Mouse (Mus musculus): ENCODE results near the gene Gm13285.
"Not testable (repeated sequence)": the region's sequence is repeated elsewhere in the genome, so short reads cannot be mapped to it uniquely, and the experiment has no call there.

The Gm13285 gene

DNA sequence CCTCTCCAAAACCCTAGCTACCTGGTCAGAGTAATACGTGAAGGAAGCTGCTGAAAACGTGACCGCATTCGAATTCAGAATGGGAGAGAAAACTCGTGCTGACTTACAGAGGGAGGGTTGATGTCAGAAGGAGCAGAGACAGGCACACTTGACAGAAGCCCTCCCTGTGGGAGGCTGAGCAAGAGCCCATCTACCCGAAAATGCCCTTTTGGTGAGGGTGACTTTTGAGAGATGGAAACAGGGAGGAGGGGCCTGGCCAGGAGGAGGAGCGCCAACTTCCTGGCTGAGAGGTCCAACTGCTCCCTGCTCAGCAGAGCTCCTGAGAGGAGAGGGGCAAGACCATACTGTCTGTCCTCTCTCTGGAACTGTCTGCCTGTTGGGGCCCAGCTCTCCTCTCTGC lies at the start of gene Gm13285:
Gene Gm13285 (plus strand): TSS at position 301 of the 400 bp plus-strand sequence.
- not testable (repeated sequence) for DNase-seq (ENCODE audit: low read depth in 1 of 2, low spot score in 2 of 2)

DNA sequence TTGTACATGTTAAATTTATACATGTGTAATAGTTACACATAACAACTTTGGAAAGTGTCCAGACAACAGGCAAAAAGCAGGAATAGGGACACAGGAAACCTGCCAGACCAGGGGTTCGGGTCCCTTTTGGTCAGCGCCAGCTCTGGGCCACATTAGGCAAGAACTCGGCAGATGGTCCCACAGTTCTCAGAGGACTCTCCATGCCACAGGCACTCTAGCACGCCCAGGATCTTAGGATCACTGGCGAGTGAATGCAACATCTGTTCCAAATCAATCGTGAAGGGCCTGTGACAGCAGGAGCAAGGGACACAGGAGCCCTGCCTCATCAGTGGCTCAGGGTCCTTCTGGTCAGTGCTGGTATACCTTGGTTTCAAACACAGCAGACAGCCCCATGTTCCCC lies 49.5 kb upstream of the Gm13285 start:
- DNase-seq (ENCODE audit: low read depth in 1 of 2, low spot score in 2 of 2) = no peak

DNA sequence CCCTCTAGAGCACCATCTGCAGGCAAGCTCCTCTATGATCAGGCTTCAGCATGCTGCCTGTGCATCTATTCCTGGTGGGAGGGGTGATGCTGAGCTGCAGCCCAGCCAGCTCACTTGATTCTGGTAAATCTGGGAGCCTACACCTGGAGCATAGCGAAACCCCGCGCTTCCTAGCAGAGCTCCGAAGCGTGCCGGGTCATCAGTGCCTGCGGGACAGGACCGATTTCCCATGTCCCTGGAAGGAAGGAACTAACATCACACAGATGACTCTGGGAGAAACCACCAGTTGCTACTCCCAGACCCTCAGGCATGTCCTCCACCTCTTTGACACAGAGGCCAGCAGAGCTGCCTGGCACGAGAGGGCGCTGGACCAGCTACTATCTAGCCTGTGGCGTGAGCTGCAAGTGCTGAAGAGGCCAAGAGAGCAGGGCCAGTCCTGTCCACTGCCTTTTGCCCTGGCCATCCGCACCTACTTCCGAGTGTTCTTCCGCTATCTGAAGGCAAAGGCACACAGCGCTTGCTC lies 44.6 kb upstream of the Gm13285 start, which contains the start of gene Gm13271:
Gene Gm13271 (plus strand): TSS at position 51 of the 523 bp plus-strand sequence.
- peak in 1 of 2 experiments; percentile 76 for DNase-seq (ENCODE audit: low read depth in 1 of 2, low spot score in 2 of 2)

DNA sequence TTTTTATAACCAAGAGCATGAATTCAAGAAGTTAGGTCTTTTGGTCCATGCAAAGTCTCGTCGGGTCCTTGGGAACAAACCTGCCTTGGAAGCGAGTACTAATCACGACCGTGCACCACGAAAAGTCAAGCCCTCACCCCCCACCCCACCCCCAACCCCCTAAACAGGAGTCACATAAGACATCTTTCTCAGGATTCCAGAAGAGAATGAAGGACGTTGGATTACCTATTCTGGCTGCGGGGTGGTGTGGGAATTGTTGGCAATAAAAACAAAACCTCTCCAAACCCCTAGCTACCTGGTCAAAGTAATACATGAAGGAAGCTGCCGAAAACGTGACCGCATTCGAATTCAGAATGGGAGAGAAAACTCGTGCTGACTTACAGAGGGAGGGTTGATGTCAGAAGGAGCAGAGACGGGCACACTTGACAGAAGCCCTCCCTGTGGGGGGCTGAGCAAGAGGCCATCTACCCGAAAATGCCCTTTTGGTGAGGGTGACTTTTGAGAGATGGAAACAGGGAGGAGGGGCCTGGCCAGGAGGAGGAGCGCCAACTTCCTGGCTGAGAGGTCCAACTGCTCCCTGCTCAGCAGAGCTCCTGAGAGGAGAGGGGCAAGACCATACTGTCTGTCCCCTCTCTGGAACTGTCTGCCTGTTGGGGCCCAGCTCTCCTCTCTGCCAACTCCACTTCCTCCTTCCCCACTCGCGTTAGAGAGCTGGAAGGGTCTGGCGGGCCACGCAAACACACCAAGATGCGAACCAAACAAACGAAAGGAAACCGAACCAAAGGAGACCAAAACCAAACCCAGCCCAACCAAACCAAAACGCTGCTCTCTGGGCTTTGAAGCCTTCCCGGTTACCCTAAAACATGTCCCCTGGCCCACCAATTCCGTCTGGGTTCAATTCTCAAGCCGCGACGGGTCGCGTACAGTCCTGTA lies 42.6 kb upstream of the Gm13285 start:
- DNase-seq (ENCODE audit: low read depth in 1 of 2, low spot score in 2 of 2) = not testable (repeated sequence)

DNA sequence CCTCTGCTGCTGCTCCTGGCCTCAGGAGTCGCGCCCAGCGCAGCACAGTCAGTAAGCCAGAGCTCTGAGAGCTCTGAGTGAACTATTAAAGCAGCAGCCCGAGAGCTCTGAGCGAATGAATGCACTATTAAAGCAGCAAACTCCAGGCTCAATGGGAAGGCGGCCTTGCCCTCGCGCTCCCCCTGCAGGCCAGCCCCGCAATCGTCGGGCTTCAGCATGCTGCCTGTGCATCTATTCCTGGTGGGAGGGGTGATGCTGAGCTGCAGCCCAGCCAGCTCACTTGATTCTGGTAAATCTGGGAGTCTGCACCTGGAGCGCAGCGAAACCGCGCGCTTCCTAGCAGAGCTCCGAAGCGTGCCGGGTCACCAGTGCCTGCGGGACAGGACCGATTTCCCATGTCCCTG lies 41.8 kb upstream of the Gm13285 start:
- DNase-seq (ENCODE audit: low read depth in 1 of 2, low spot score in 2 of 2) = peak; percentile 85 to 95

DNA sequence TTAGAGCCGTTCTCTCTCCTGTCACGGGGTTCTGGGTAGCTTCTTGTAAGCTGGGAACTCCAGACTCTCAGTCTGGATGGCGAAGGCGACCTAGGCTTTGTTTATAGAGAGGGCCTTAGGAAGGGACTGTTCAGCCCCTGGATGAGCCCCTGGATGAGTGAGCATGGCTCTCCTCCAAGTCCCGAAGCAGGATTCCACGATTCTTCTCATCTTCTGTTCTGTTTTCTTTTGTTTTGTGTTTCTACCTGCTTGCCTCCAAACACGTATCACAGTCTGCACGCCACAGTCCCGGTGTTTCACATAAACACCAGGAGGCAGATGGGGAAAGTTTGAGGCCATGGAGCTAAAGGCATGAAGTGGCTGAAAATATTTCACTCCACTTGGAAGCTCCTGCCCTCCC lies 40.7 kb upstream of the Gm13285 start:
- DNase-seq (ENCODE audit: low read depth in 1 of 2, low spot score in 2 of 2) = not testable (repeated sequence)

DNA sequence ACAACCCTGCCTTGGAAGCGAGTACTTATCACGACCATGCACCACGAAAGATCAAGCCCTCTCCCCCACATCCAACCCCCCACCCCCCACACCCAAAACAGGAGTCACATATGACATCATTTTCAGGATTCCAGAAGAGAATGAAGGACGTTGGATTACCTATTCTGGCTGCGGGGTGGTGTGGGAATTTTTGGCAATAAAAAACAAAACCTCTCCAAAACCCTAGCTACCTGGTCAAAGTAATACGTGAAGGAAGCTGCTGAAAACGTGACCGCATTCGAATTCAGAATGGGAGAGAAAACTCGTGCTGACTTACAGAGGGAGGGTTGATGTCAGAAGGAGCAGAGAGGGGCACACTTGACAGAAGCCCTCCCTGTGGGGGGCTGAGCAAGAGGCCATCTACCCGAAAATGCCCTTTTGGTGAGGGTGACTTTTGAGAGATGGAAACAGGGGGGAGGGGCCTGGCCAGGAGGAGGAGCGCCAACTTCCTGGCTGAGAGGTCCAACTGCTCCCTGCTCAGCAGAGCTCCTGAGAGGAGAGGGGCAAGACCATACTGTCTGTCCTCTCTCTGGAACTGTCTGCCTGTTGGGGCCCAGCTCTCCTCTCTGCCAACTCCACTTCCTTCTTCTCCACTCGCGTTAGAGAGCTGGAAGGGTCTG lies 39.7 kb upstream of the Gm13285 start, which contains the start of gene Gm13283:
Gene Gm13283 (plus strand): TSS at position 510 of the 659 bp plus-strand sequence.
- not testable (repeated sequence) for DNase-seq (ENCODE audit: low read depth in 1 of 2, low spot score in 2 of 2)

DNA sequence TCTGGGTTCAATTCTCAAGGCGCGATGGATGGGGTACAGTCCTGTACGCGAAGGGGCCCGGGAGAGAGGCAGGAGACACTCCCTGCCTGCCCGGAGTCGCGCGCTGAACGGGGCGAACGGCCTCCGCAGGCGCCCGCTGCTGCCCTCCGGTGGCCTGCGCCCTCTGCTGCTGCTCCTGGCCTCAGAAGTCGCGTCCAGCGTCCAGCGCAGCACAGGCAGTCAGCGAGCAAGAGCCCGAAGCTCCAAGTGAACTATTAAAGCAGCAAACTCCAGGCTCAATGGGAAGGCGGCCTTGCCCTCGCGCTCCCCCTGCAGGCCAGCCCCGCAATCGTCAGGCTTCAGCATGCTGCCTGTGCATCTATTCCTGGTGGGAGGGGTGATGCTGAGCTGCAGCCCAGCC lies 39.0 kb upstream of the Gm13285 start:
- peak; percentile 63 to 64 for DNase-seq (ENCODE audit: low read depth in 1 of 2, low spot score in 2 of 2)

DNA sequence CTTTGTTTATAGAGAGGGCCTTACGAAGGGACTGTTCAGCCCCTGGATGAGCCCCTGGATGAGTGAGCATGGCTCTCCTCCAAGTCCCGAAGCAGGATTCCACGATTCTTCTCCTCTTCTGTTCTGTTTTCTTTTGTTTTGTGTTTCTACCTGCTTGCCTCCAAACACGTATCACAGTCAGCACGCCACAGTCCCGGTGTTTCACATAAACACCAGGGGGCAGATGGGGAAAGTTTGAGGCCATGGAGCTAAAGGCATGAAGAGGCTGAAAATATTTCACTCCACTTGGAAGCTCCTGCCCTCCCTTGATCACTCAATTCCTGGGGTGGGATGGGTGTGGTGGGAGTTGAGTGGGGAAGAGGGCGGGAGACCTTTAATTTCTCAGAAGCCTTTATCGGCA lies 37.7 kb upstream of the Gm13285 start:
- DNase-seq (ENCODE audit: low read depth in 1 of 2, low spot score in 2 of 2) = peak; percentile 67 to 70

DNA sequence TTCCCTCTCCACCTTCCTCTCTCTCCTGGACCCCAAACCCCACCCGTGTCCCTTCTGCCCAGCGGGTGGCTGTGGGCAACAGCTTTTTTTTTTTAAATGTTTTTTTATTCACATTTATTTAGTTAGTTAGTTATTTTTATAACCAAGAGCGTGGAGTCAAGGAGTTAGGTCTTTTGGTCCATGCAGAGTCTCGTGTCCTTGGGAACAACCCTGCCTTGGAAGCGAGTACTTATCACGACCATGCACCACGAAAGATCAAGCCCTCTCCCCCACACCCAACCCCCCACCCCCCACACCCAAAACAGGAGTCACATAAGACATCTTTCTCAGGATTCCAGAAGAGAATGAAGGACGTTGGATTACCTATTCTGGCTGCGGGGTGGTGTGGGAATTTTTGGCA lies 37.1 kb upstream of the Gm13285 start:
- DNase-seq (ENCODE audit: low read depth in 1 of 2, low spot score in 2 of 2) = not testable (repeated sequence)

DNA sequence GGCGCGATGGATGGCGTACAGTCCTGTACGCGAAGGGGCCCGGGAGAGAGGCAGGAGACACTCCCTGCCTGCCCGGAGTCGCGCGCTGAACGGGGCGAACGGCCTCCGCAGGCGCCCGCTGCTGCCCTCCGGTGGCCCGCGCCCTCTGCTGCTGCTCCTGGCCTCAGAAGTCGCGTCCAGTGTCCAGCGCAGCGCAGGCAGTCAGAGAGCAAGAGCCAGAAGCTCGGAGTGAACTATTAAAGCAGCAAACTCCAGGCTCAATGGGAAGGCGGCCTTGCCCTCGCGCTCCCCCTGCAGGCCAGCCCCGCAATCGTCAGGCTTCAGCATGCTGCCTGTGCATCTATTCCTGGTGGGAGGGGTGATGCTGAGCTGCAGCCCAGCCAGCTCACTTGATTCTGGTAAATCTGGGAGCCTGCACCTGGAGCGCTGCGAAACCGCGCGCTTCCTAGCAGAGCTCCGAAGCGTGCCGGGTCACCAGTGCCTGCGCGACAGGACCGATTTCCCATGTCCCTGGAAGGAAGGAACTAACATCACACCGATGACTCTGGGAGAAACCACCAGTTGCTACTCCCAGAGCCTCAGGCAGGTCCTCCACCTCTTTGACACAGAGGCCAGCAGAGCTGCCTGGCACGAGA lies 36.0 kb upstream of the Gm13285 start:
- DNase-seq (ENCODE audit: low read depth in 1 of 2, low spot score in 2 of 2) = peak in 1 of 2 experiments; percentile 45

DNA sequence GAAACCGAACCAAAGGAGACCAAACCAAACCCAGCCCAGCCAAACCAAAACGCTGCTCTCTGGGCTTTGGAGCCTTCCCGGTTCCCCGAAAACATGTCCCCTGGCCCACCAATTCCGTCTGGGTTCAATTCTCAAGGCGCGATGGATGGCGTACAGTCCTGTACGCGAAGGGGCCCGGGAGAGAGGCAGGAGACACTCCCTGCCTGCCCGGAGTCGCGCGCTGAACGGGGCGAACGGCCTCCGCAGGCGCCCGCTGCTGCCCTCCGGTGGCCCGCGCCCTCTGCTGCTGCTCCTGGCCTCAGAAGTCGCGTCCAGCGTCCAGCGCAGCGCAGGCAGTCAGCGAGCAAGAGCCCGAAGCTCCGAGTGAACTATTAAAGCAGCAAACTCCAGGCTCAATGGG lies 25.9 kb upstream of the Gm13285 start, which contains the start of gene Gm13290:
Gene Gm13290 (plus strand): TSS at position 301 of the 400 bp plus-strand sequence.
- not testable (repeated sequence) for DNase-seq (ENCODE audit: low read depth in 1 of 2, low spot score in 2 of 2)

DNA sequence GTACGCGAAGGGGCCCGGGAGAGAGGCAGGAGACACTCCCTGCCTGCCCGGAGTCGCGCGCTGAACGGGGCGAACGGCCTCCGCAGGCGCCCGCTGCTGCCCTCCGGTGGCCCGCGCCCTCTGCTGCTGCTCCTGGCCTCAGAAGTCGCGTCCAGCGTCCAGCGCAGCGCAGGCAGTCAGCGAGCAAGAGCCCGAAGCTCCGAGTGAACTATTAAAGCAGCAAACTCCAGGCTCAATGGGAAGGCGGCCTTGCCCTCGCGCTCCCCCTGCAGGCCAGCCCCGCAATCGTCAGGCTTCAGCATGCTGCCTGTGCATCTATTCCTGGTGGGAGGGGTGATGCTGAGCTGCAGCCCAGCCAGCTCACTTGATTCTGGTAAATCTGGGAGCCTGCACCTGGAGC lies 22.8 kb upstream of the Gm13285 start, which contains the start of gene Gm13289:
Gene Gm13289 (plus strand): TSS at position 301 of the 400 bp plus-strand sequence.
- DNase-seq (ENCODE audit: low read depth in 1 of 2, low spot score in 2 of 2) = not testable (repeated sequence)

DNA sequence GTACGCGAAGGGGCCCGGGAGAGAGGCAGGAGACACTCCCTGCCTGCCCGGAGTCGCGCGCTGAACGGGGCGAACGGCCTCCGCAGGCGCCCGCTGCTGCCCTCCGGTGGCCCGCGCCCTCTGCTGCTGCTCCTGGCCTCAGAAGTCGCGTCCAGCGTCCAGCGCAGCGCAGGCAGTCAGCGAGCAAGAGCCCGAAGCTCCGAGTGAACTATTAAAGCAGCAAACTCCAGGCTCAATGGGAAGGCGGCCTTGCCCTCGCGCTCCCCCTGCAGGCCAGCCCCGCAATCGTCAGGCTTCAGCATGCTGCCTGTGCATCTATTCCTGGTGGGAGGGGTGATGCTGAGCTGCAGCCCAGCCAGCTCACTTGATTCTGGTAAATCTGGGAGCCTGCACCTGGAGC lies 19.9 kb upstream of the Gm13285 start, which contains the start of gene Gm13272:
Gene Gm13272 (plus strand): TSS at position 301 of the 400 bp plus-strand sequence.
- not testable (repeated sequence) for DNase-seq (ENCODE audit: low read depth in 1 of 2, low spot score in 2 of 2)

DNA sequence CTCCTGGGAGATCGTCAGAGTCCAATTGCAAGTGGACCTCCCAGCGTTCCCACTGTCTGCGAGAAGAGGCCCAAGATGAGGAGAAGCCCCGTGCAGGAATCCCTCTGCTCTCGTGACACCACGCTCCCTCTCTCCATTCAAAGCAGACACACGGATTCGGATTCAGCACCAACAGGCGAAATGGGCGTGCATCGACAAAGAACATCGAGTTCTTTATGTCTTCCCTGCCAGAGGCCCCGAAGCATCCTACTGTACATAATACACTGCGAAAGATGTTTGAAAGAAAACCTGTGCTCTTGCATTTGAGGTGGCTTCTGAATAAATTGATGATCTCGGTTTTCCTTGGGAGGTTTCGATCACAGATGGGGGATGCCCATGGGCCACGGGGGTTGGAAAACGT lies 19.1 kb upstream of the Gm13285 start:
- DNase-seq (ENCODE audit: low read depth in 1 of 2, low spot score in 2 of 2) = not testable (repeated sequence)

DNA sequence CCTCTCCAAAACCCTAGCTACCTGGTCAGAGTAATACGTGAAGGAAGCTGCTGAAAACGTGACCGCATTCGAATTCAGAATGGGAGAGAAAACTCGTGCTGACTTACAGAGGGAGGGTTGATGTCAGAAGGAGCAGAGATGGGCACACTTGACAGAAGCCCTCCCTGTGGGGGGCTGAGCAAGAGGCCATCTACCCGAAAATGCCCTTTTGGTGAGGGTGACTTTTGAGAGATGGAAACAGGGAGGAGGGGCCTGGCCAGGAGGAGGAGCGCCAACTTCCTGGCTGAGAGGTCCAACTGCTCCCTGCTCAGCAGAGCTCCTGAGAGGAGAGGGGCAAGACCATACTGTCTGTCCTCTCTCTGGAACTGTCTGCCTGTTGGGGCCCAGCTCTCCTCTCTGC lies 17.6 kb upstream of the Gm13285 start, which contains the start of gene Ifnz:
Gene Ifnz (plus strand): TSS at position 301 of the 400 bp plus-strand sequence.
- DNase-seq (ENCODE audit: low read depth in 1 of 2, low spot score in 2 of 2) = not testable (repeated sequence)

DNA sequence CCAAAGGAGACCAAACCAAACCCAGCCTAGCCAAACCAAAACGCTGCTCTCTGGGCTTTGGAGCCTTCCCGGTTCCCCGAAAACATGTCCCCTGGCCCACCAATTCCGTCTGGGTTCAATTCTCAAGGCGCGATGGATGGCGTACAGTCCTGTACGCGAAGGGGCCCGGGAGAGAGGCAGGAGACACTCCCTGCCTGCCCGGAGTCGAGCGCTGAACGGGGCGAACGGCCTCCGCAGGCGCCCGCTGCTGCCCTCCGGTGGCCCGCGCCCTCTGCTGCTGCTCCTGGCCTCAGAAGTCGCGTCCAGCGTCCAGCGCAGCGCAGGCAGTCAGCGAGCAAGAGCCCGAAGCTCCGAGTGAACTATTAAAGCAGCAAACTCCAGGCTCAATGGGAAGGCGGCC lies 17.1 kb upstream of the Gm13285 start:
- peak in 1 of 2 experiments; percentile 4 for DNase-seq (ENCODE audit: low read depth in 1 of 2, low spot score in 2 of 2)

DNA sequence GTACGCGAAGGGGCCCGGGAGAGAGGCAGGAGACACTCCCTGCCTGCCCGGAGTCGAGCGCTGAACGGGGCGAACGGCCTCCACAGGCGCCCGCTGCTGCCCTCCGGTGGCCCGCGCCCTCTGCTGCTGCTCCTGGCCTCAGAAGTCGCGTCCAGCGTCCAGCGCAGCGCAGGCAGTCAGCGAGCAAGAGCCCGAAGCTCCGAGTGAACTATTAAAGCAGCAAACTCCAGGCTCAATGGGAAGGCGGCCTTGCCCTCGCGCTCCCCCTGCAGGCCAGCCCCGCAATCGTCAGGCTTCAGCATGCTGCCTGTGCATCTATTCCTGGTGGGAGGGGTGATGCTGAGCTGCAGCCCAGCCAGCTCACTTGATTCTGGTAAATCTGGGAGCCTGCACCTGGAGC lies 14.1 kb upstream of the Gm13285 start, which contains the start of gene Gm13276:
Gene Gm13276 (plus strand): TSS at position 301 of the 400 bp plus-strand sequence.
- not testable (repeated sequence) for DNase-seq (ENCODE audit: low read depth in 1 of 2, low spot score in 2 of 2)

DNA sequence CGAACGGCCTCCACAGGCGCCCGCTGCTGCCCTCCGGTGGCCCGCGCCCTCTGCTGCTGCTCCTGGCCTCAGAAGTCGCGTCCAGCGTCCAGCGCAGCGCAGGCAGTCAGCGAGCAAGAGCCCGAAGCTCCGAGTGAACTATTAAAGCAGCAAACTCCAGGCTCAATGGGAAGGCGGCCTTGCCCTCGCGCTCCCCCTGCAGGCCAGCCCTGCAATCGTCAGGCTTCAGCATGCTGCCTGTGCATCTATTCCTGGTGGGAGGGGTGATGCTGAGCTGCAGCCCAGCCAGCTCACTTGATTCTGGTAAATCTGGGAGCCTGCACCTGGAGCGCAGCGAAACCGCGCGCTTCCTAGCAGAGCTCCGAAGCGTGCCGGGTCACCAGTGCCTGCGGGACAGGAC lies 11.1 kb upstream of the Gm13285 start, which contains the start of gene Gm13277:
Gene Gm13277 (plus strand): TSS at position 231 of the 400 bp plus-strand sequence.
- peak in 1 of 2 experiments; percentile 58 for DNase-seq (ENCODE audit: low read depth in 1 of 2, low spot score in 2 of 2)

DNA sequence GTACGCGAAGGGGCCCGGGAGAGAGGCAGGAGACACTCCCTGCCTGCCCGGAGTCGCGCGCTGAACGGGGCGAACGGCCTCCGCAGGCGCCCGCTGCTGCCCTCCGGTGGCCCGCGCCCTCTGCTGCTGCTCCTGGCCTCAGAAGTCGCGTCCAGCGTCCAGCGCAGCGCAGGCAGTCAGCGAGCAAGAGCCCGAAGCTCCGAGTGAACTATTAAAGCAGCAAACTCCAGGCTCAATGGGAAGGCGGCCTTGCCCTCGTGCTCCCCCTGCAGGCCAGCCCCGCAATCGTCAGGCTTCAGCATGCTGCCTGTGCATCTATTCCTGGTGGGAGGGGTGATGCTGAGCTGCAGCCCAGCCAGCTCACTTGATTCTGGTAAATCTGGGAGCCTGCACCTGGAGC lies 8.2 kb upstream of the Gm13285 start, which contains the start of gene Gm13278:
Gene Gm13278 (plus strand): TSS at position 301 of the 400 bp plus-strand sequence.
- DNase-seq (ENCODE audit: low read depth in 1 of 2, low spot score in 2 of 2) = not testable (repeated sequence)
